Mouse (Mus musculus): ENCODE measurements around the gene Cers1.

DNA sequence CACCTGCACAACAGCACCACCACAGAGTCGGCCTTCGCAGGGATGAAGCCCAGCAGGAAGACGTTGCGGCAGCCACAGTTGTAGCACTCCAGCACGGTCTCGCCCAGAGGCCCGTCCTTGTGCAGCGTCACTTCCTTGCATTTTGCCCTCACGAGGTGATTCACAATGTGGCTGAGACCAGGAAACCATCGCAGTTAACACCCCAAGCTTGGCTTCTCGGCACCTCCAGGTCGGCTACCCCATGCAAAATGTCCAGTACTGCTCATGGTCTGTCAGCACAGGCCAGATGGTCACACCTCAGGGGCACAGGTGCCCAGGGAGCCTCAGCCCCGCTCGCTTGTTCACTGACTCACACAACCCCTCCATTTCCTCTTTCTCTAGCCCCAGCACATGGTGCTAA is 26.4 kb downstream of the Cers1 start:
- TF ChIP-seq POLR2AphosphoS5 (IDR thresholded peaks at IDR 0.05; ENCODE audit: insufficient replicate concordance, low read depth, low read length) (no peak), CTCF (IDR thresholded peaks at IDR 0.05; ENCODE audit: low read depth, low read length) (no peak)

All from G1E (cell line).